Mouse (Mus musculus): ENCODE data around the gene Clic6.

Clic6 gene

GRCm38 (mm10) chr16:92573193-92573592 is 87.7 kb downstream of the Clic6 start:
- H3K27me3 ChIP-seq (ENCODE audit: insufficient read depth, low read length), result peaks cover under 1% of the 10 kb centered on the region; the same call in 1 of the 2 replicates
- H3K36me3 ChIP-seq (ENCODE audit: insufficient read depth, low read length), result no peaks in the 10 kb centered on the region
- H3K4me1 ChIP-seq (replicated peaks; ENCODE audit: low read depth, low read length), result peaks cover 6% of the 10 kb centered on the region; the same call in 1 of the 2 replicates
- no peaks in the 10 kb centered on the region for H3K9me3 ChIP-seq (ENCODE audit: low read length)
- TF ChIP-seq CTCF (conservative IDR thresholded peaks at IDR 0.05; ENCODE audit: low read length), result no peak
- TF ChIP-seq NANOG (IDR thresholded peaks at IDR 0.05; ENCODE audit: borderline replicate concordance, low read length), result no peak
- TF ChIP-seq POU5F1 (IDR thresholded peaks at IDR 0.05; ENCODE audit: borderline replicate concordance, low read length), result no peak
- no peak overlapping the region for H3K4me3 ChIP-seq (replicated peaks; ENCODE audit: low read length)

DNA sequence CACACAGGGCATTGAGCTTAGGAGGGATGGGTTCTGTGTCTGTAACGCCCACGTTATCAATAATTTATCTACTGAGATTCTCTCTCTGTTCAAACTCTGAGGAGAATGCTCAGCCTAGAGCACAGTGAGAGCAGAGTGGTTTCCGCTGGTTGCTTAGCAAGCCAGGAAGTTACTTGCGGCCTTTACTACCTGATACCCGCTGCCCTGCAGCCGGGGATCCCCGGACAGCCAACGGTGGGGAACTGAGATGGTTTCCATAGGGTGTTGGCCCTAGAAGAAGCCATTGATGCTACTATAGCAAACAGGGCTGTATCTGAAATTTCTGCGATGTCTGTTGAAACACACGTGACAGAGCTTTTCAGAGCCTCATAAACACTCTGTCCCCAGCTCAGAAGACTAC is 90.3 kb downstream of the Clic6 start:
- H3K4me3 ChIP-seq (replicated peaks; ENCODE audit: low read length), result no peak overlapping the region
- no peaks in the 10 kb centered on the region for H3K27me3 ChIP-seq (ENCODE audit: insufficient read depth, low read length)
- H3K4me1 ChIP-seq (replicated peaks; ENCODE audit: low read depth, low read length), result peaks cover 6% of the 10 kb centered on the region; the same call in 1 of the 2 replicates
- TF ChIP-seq CTCF (conservative IDR thresholded peaks at IDR 0.05; ENCODE audit: low read length), result no peak
- no peak for TF ChIP-seq NANOG (IDR thresholded peaks at IDR 0.05; ENCODE audit: borderline replicate concordance, low read length)
- TF ChIP-seq POU5F1 (IDR thresholded peaks at IDR 0.05; ENCODE audit: borderline replicate concordance, low read length), result no peak
- H3K36me3 ChIP-seq (ENCODE audit: insufficient read depth, low read length), result no peaks in the 10 kb centered on the region
- no peaks in the 10 kb centered on the region for H3K9me3 ChIP-seq (ENCODE audit: low read length)

DNA sequence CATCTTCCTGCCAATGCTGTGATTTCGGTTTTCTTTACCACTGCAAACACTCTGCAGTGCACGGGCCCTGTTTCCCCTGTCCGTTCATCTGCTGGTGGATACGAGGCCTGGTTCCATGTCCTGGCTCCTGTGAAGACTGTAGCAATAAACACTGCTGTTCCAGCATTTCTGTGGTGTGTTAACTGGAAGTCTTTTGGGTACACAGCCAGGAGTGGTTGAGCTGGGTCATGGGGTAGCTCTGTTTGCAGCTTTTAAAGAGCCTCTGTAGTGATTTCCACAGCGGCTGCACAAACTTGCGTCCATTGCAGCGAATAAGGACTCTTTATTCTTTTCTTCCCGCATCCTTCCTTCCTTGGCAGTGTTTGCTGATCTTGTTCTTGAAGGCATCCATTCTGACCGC is 91.8 kb downstream of the Clic6 start:
- no peak for TF ChIP-seq CTCF (conservative IDR thresholded peaks at IDR 0.05; ENCODE audit: low read length)
- TF ChIP-seq NANOG (IDR thresholded peaks at IDR 0.05; ENCODE audit: borderline replicate concordance, low read length), result no peak
- TF ChIP-seq POU5F1 (IDR thresholded peaks at IDR 0.05; ENCODE audit: borderline replicate concordance, low read length), result no peak

GRCm38 (mm10) chr16:92578915-92579653 is 93.5 kb downstream of the Clic6 start:
- TF ChIP-seq CTCF (conservative IDR thresholded peaks at IDR 0.05; ENCODE audit: low read length) (no peak), NANOG (IDR thresholded peaks at IDR 0.05; ENCODE audit: borderline replicate concordance, low read length) (no peak), POU5F1 (IDR thresholded peaks at IDR 0.05; ENCODE audit: borderline replicate concordance, low read length) (no peak)
- no peaks in the 10 kb centered on the region; the same call in 1 of the 2 replicates for H3K27me3 ChIP-seq (ENCODE audit: insufficient read depth, low read length)
- H3K36me3 ChIP-seq (ENCODE audit: insufficient read depth, low read length), result no peaks in the 10 kb centered on the region
- H3K4me1 ChIP-seq (replicated peaks; ENCODE audit: low read depth, low read length), result no peaks in the 10 kb centered on the region
- no peak overlapping the region for H3K4me3 ChIP-seq (replicated peaks; ENCODE audit: low read length)
- H3K9me3 ChIP-seq (ENCODE audit: low read length), result no peaks in the 10 kb centered on the region

More for the DNA sequence above, 91.8 kb downstream of the Clic6 start:
- Histone ChIP-seq H3K36me3 (ENCODE audit: insufficient read depth, low read length) (no peaks in the 10 kb centered on the region), H3K4me1 (replicated peaks; ENCODE audit: low read depth, low read length) (no peaks in the 10 kb centered on the region), H3K9me3 (ENCODE audit: low read length) (no peaks in the 10 kb centered on the region), H3K4me3 (replicated peaks; ENCODE audit: low read length) (no peak overlapping the region), H3K27me3 (ENCODE audit: insufficient read depth, low read length) (no peaks in the 10 kb centered on the region)

GRCm38 (mm10) chr16:92580981-92581380 is 95.4 kb downstream of the Clic6 start:
- H3K27me3 ChIP-seq (ENCODE audit: insufficient read depth, low read length), result no peaks in the 10 kb centered on the region; the same call in 1 of the 2 replicates
- no peaks in the 10 kb centered on the region for H3K9me3 ChIP-seq (ENCODE audit: low read length)
- no peaks in the 10 kb centered on the region for H3K4me1 ChIP-seq (replicated peaks; ENCODE audit: low read depth, low read length)
- H3K36me3 ChIP-seq (ENCODE audit: insufficient read depth, low read length), result no peaks in the 10 kb centered on the region
- TF ChIP-seq CTCF (conservative IDR thresholded peaks at IDR 0.05; ENCODE audit: low read length), result no peak
- no peak for TF ChIP-seq NANOG (IDR thresholded peaks at IDR 0.05; ENCODE audit: borderline replicate concordance, low read length)
- TF ChIP-seq POU5F1 (IDR thresholded peaks at IDR 0.05; ENCODE audit: borderline replicate concordance, low read length), result no peak
- H3K4me3 ChIP-seq (replicated peaks; ENCODE audit: low read length), result no peak overlapping the region

GRCm38 (mm10) chr16:92581767-92582166 is 96.2 kb downstream of the Clic6 start:
- H3K9me3 ChIP-seq (ENCODE audit: low read length), result no peaks in the 10 kb centered on the region
- H3K4me3 ChIP-seq (replicated peaks; ENCODE audit: low read length), result no peak overlapping the region
- H3K4me1 ChIP-seq (replicated peaks; ENCODE audit: low read depth, low read length), result no peaks in the 10 kb centered on the region
- TF ChIP-seq CTCF (conservative IDR thresholded peaks at IDR 0.05; ENCODE audit: low read length) (no peak), NANOG (IDR thresholded peaks at IDR 0.05; ENCODE audit: borderline replicate concordance, low read length) (no peak), POU5F1 (IDR thresholded peaks at IDR 0.05; ENCODE audit: borderline replicate concordance, low read length) (no peak)
- no peaks in the 10 kb centered on the region for H3K36me3 ChIP-seq (ENCODE audit: insufficient read depth, low read length)
- H3K27me3 ChIP-seq (ENCODE audit: insufficient read depth, low read length), result no peaks in the 10 kb centered on the region; the same call in 1 of the 2 replicates

DNA sequence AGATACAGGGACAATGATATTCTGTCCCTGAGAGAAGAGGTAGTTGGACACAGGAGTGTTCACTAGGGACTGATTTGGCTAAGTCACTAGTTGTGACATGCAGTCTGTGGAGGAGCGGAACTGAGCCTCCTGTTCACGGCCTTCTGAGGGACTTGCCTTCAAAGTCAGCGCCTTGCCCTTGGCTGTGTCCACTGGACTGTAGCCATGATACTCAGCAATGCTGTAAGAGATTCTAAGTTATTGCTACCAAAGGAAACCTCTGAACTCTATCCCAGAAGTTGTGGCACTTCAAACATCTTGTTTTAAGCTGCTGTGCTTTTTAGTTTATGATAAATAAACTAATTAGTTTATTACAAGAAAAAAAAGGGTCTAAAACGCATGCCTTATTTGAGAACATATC is 102.3 kb downstream of the Clic6 start:
- Histone ChIP-seq H3K4me3 (replicated peaks; ENCODE audit: low read length) (no peak overlapping the region), H3K27me3 (ENCODE audit: insufficient read depth, low read length) (no peaks in the 10 kb centered on the region; the same call in 1 of the 2 replicates), H3K4me1 (replicated peaks; ENCODE audit: low read depth, low read length) (no peaks in the 10 kb centered on the region), H3K36me3 (ENCODE audit: insufficient read depth, low read length) (no peaks in the 10 kb centered on the region), H3K9me3 (ENCODE audit: low read length) (no peaks in the 10 kb centered on the region)
- TF ChIP-seq POU5F1 (IDR thresholded peaks at IDR 0.05; ENCODE audit: borderline replicate concordance, low read length), result no peak
- TF ChIP-seq NANOG (IDR thresholded peaks at IDR 0.05; ENCODE audit: borderline replicate concordance, low read length), result no peak
- no peak for TF ChIP-seq CTCF (conservative IDR thresholded peaks at IDR 0.05; ENCODE audit: low read length)
